Mouse (Mus musculus) erythroblast, adult 5-6 weeks (primary cell): ENCODE data around the gene Rab23. TPM values are rescaled to one million over a fixed set of nuclear protein-coding genes. Genes with fewer than 3 reads are reported as not detected.

Experiments used
- ATAC-seq: replicated peaks from 2 replicates; pipeline ENCODE4 v1.8.0; 2016; ENCODE audit warnings: moderate number of reproducible peaks, mild to moderate bottlenecking, moderate TSS enrichment, inconsistent platforms; ENCODE audit not compliant: poor library complexity, low FRiP score, severe bottlenecking
- total RNA-seq, 2 experiments: library from RNA; stranded (forward) in 1 of 2; stranded (reverse) in 1 of 2; fragments of 150-400 nt in 1 of 2; fragments of 200-764, 138-1000 nt in 1 of 2; gene quantifications; 2 replicates each; pipeline versions ENCODE4 v1.2.3 to v1.2.4; 2015 to 2017; ENCODE audit warnings: low replicate concordance in 2 of 2

The Rab23 gene
- total RNA-seq, 2 experiments from 2014 or later: 1.2 to 5.5 TPM

DNA sequence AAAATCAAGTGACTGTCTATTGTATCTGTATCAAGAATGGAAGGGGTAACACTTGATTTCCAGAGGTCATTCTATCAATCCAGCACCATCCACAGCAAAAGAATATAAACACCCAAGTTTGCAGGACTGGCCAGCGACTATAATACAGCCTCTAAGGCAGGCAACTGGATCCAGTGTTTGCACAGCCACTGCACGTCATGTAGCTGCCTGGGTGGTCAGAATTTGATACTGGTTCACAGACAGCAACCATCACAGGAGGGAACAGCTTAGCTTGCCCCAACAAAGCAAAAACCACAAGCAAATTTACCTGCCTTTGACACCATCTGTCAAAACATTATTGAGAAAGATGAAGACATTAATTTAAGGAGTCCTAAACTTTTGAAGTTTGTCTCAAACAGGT is 44.1 kb downstream of the Rab23 start:
- no peak for ATAC-seq

DNA sequence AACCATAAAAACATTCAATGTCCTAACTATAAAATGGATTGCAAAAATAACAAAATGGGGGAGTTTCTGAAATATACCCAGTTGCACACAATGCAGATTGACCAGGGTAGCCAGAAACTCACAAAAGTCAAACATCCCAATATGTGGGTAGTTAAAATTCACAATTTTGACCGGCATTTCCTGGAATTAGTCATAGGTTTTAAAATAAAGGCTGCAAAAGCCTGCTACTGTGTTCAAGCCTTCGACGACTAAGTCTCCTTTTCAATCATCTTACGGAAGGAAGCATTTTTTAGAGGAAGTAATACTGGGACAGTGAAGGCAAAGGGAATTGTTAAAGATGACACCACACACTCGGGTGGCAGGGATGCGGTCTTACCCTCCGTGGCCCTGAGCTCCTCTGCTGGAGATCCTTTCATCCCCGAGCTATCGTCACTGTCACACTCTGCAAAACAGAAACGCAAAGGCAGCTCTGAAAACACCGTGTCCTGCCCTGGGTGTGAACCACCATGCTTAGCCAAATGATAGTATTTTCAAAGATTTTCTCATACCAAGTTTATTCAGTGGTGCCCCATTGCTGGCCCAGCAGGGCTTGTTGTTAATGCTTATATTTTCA is 45.9 kb downstream of the Rab23 start:
- ATAC-seq: no peak

DNA sequence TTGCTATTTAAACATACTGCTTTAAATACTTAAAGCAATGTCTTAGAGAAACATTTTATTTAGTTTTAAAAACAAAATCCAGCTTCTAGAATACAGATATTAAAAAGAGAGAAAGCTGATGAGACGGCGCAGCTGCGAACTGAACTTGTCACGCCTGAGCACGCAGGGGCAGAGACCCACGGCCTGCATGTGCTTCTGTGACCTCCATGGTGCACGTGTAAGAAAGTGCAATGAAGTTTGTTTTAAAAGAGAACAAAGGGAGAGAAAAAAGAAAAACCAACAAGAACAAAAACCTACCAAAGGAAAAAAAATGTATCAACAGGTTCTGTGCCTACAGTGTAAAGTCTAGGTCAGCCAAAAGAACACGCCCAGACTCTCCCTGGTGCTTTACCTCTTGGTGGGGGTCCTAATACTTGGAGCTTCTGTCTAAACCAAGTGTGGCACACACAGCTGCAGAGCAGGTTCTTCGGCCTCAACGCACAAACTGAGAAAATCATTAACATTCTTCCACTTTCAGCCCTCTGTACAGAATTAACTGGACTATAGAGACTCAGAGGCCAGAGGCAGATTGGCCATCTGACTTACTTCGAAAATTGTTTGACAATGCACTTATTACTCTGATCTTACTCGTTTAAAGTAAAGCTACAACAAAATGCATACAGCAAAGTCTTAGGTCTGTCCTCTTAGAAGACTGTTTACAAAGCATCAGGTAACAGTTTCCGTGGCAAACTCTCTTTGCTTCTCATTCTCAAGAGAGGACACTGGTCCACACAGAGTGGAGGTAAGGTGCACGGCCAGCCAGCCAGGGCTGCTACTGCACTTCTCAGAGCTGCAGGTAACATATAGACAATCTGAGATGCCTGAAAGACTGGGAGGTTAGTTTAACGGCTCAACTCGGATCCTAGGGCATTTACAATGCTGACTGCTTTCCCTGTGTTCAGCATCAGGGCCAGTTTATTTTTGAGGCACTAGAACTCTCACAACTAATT is 47.1 kb downstream of the Rab23 start:
- ATAC-seq: no peak

DNA sequence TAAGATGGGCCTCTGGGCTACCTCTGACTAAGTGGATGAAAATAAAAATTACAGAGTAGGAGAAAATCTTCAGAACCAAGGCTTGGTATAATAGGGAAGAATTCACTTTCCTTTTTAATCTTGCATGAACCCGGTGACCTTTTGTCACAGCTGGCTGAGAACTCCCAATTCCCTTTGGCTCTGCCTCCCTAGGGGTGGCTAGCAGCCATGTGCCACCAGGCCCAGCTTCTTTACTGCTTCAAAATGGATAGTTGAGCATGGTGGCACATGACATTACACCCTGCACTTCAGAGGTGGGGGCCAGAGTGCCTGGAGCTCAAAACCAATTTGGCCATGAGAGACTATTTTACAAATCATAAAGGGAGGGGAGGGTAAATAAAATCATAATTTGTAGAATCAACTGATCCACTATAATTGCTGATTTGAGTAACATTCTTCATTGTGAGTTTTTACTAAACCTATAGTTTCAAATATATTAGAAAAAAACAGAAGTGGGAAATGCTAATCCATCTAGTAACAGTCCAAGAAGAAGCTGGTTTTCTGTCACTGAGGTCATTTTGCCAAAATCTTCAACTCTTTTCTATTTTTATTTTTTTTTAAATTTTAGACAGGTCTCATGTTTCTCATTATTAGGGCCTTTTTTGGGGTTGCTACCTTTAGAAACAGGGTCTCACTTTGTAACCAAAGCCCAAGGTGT is 48.6 kb downstream of the Rab23 start:
- no peak for ATAC-seq

DNA sequence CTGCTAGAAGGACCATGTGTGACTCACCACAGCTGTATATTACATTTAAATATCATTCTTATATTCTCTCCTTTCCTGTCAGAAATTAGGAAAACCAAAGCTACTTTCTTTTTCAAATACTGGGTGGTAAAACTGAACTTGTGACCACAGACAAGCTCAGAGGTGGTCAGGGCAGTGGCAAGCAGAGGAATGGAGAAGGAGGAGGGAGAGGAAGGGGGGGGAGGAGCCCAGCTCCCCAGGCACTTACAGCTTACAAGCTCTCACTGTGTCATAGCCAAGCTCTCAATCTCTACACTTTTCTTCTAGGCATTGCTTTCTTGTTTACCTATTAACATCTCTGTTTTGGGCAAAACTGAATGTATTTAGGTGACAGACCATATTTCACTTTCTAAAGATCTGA is 49.1 kb downstream of the Rab23 start:
- no peak for ATAC-seq

DNA sequence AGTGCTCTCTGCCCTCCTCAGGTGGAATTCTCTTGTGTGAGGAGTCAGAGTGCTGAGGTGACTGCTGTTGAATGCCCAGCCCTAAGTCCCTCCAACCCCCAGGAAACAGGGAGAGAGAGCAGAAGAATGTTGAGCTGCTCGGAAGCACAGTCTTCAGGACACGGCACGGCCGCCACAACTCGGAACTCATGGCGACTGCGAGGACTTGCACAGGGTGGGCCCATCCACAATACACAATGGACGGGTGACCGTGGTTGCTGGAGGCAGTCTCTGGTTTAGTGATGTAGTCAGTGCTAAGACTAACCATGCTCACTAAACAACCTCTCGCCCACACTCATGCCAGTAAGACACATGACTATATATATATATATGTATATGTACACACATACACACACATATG is 51.9 kb downstream of the Rab23 start:
- ATAC-seq: no peak

DNA sequence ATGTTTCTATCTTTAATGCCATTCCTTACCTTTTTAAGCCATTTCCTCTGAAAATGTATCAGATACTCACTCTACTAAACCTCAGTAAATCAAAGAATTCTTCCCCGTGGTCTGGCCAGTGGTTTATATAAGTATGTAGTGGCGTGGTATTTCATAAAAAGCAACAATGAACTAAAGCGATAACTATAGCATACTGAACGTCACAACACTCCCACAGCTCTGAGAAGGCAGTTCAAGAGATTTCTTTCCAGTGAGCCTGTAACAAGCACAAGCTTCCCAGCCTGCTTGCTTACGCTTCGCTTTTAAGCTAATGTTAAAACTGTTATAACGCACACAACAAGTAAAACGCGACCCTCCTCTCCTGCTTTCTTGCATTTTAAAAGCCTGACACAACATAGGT is 52.4 kb downstream of the Rab23 start:
- ATAC-seq: no peak

DNA sequence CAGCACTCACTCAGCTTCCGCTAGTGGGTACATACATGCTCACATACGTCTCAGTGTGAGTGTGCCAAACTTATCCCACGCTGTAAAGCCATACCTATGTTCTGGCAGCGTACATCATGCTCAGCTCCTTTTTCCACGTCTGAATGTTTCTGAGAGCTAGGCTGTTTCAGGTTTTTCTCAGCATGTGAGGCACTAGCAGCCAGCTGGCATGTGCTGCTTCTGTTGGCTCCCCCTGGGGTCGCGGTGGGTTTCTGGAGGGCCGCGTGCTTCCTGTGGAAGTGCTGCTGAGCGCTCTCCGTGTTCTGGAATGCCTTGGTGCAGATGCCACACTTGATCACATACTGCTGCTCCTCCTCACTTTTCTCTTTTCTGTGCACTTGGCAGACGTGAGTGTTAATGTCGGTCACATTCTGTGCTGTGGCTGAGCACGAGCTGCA is 56.5 kb downstream of the Rab23 start:
- no peak for ATAC-seq

DNA sequence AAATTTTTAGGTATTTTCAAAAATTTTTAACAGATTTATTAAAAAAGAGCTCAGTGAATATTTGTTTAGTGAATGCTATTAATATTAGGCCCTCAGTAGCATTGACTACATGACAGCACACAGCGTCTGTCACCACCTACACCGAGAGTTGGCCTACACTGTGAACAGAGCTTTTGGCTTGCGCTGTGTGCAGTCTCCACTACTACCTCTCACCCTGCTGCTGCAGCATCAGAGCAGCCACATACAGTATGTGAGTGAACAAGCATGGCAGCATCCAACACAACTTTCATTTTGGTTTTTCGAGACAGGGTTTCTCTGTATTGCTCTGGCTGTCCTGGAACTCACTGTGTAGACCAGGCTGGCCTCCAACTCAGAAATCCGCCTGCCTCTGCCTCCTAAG is 64.9 kb downstream of the Rab23 start:
- ATAC-seq: no peak

DNA sequence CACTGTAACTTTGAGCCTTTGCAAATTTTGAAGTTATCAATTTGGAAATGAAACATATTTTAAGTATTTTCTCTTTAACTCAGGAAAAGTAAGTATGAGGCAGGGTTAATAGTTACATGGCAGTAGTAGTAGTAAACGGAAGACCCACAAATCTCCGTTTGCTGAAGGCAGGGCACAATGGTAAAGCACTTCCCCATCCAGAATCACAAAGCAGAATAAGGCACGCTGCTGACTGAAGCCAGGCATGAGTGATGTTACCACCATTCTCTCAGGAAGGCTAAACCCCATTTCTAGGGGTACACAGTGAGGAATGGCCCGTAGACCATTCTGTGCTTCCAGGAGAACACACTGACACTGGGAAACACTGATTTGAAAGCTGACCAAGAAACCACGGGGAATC is 68.4 kb downstream of the Rab23 start:
- ATAC-seq: no peak

DNA sequence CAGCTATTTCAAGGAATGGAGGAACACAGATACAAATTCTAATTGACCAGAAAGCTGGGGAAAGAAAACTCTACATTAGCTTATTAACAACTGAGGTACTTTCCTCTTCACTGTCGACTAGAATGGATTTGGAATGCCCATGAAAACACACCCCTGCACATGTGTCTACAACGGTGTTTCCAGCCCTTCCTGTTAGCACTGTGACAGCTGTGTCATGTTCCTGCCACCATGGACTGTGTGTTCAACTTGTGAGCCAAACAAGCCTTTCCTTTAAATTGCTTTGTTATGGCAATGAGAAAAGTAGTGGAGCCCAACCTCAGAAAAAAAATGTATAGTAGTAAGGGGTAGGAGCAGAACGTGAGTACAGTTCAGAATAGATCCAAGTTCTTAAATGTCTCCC is 68.8 kb downstream of the Rab23 start:
- no peak for ATAC-seq

Other genes with a start within 250 kb of the Rab23 start
- gene Prim2, start 50.1 kb upstream of the Rab23 start, total RNA-seq (2015; ENCODE audit: low replicate concordance): 22.3 and 26.5 TPM in 2 replicates
- 37.0 and 42.5 TPM in 2 replicates for gene Prim2, start 50.1 kb upstream of the Rab23 start, total RNA-seq (2017; ENCODE audit: low replicate concordance)
- gene Bag2, start 37.9 kb downstream of the Rab23 start, total RNA-seq (2015; ENCODE audit: low replicate concordance): 10.8 and 17.6 TPM in 2 replicates
- 7.1 and 9.0 TPM in 2 replicates for gene Bag2, start 37.9 kb downstream of the Rab23 start, total RNA-seq (2017; ENCODE audit: low replicate concordance)
- gene Zfp451, start 94.7 kb downstream of the Rab23 start, total RNA-seq (2015; ENCODE audit: low replicate concordance): 10.2 and 26.9 TPM in 2 replicates
- 8.4 and 10.2 TPM in 2 replicates for gene Zfp451, start 94.7 kb downstream of the Rab23 start, total RNA-seq (2017; ENCODE audit: low replicate concordance)
- gene Bend6, start 187.9 kb downstream of the Rab23 start, total RNA-seq (2015; ENCODE audit: low replicate concordance): not detected in 2 replicates
- gene Bend6, start 187.9 kb downstream of the Rab23 start, total RNA-seq (2017; ENCODE audit: low replicate concordance): 5.5 TPM in 1 of 2 replicates, not detected in the other
- gene Dst, start 188.3 kb downstream of the Rab23 start, total RNA-seq (2015; ENCODE audit: low replicate concordance): 0.63 and 9.2 TPM in 2 replicates
- 1.8 and 7.0 TPM in 2 replicates for gene Dst, start 188.3 kb downstream of the Rab23 start, total RNA-seq (2017; ENCODE audit: low replicate concordance)